Mouse (Mus musculus) left cerebral cortex, postnatal 36 days (tissue): ENCODE measurements at regions not wholly inside any gene's neighbourhood (a gene's known extent, or its start where the extent isn't known, plus 50 kb on each side); places are given as distances from the start of the nearest gene placed in this dataset. TPM values are rescaled to one million over a fixed set of nuclear protein-coding genes. Genes with fewer than 3 reads are reported as not detected.

Experiments
- microRNA-seq: library from miRNA; unstranded; fragments of <30 nt; microRNA quantifications from one replicate; pipeline ENCODE4 v1.2.0, GENCODE M21; 2022

Small RNAs in the stretch of these regions (microRNA-seq; reads per million reads assigned to microRNA genes)
- gene Mir6368 = not detected
